Mouse (Mus musculus): ENCODE measurements around the gene Rtn4rl1.

Gene Rtn4rl1

GRCm38 (mm10) chr11:75184986-75185385 lies 8.6 kb upstream of the Rtn4rl1 start:
- DNase-seq (ENCODE audit: low spot score in 2 of 2) = no peak

- no peak for DNase-seq (ENCODE audit: low spot score in 2 of 2)
Measured at GRCm38 (mm10) chr11:75189713-75190370, 3.7 kb upstream of the Rtn4rl1 start.

DNA sequence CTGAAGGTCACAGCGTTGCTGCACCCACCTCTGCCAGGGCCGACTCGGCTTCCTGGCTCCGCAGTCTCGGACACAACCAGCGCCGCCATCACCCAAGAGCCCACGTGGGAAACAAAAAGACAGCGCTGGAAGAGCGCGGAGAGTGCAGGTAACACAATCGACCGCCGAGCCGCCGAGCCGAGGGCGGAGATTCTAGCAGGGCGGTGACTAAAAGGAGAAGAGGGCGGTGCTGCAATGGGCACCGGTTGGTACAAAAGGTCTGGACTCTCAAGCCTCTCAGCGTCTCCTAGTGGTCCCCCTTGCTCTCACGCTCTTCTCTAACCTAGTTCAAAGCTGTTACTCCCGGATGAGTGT lies 3.2 kb upstream of the Rtn4rl1 start:
- peak in 1 of 2 experiments; percentile 80 for DNase-seq (ENCODE audit: low spot score in 2 of 2)

GRCm38 (mm10) chr11:75190905-75191441 lies 2.6 kb upstream of the Rtn4rl1 start, which contains the start of gene Dph1:
Dph1 (minus strand) TSS chr11:75191241.
- DNase-seq (ENCODE audit: low spot score in 2 of 2) = no peak

DNA sequence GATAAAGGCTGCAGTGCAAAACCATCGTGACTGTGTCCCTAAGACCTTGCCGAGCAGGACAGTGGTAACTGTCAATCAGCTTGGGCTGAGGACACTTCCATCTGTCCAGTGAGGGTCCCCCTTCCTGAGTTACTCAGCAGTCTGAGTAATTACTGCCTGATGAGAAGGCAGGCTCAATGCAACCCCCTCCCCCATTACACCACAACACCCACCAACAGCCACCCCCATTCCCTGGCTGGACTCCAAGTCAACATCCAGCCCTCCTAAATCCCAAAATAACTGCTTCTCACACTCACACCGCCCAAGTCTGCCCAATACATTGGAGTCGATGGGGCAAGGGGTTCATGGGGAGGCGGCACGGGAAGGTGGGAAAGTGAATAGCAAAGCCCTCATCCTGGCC lies 1.7 kb upstream of the Rtn4rl1 start:
- DNase-seq (ENCODE audit: low spot score in 2 of 2) = no peak

DNA sequence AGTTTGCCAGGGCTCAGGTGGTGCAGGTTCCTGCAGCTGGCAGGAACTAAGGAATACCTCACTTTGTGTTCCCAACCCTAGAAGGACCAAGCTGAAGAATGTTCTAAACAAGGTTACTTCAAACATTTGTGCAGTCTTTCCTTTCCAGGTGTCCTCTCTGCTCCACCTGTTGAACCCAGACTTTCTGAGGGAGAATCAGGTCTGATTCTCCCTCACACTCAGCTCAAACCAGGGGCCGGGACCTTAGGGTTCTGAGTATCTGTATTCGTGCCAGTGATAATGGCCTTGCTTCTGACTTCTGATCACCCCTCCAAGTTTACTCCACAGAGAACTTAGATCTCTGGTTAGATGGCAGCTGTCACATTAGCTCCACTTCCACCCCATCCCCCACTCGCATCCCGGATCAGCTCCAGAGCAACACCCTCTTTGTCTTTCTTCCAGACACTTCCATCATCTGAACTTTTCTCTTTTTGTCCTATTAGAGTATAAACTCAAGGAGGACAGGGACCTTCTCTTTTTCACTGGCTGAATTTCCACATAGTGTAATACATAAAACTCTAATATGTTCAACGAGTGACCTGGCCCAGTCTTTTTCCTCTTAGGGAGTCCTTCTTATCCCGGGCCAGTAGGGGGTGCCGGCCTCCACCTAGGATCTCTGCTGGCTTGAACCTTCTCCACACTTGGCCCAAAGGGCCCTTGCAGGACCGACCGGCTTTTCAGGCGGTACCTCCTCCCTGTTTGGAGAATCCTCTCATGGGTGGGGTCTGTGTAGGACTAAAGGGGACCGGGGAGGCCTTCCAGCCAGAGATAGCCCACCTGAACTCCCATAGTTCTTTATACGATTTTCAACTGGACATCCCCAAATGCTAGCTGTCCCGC lies 1.0 kb upstream of the Rtn4rl1 start:
- DNase-seq (ENCODE audit: low spot score in 2 of 2) = peak in 1 of 2 experiments; percentile 79

- no peak for DNase-seq (ENCODE audit: low spot score in 2 of 2)
Measured at GRCm38 (mm10) chr11:75194121-75194849, 702 bp downstream of the Rtn4rl1 start.

- peak in 1 of 2 experiments; percentile 65 for DNase-seq (ENCODE audit: low spot score in 2 of 2)
Measured at GRCm38 (mm10) chr11:75194850-75195461, 1.4 kb downstream of the Rtn4rl1 start.

DNA sequence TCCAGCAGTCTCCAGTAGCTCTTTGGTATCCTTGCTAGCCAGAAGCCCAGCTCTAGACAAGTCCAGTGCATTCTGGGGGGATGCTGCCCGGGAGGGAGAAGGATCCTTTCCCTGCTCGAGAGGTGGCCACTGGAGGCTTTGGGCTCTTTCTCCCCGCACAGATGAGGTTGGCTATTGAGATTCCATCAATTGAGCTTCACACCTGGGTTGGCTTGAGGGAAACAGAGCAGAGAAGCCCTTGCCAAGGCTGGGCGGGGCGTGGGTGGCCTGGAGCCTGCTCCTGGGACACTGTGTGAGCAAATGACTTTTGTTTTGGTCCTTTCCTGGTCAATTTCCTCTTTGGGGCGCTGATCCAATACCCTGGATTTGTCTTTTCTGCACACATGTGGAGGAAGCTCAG lies 2.5 kb downstream of the Rtn4rl1 start:
- DNase-seq (ENCODE audit: low spot score in 2 of 2) = no peak

- no peak for DNase-seq (ENCODE audit: low spot score in 2 of 2)
Measured at GRCm38 (mm10) chr11:75197956-75198355, 4.4 kb downstream of the Rtn4rl1 start.

GRCm38 (mm10) chr11:75198792-75199191 lies 5.2 kb downstream of the Rtn4rl1 start:
- no peak for DNase-seq (ENCODE audit: low spot score in 2 of 2)

GRCm38 (mm10) chr11:75199951-75200350 lies 6.4 kb downstream of the Rtn4rl1 start:
- no peak for DNase-seq (ENCODE audit: low spot score in 2 of 2)

DNA sequence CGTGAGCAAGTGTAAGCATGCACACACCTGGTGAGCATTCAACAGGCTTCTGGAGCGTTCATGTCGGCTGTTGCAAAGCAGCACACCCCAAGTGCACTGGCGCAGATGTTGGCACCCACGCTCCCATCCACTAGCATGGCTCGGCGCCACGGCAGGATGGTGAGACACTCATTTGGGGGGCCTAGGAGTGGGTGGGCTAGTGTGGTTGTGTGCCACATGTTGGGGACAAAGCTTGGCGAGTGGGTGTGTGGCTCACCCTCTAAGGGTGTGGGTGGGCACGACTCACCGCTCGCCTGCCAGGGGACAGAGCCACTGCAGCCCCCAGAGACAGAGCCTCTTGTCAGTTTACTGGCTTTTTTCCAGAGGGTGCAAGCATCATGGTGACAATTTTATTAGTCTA lies 7.4 kb downstream of the Rtn4rl1 start:
- DNase-seq (ENCODE audit: low spot score in 2 of 2) = peak in 1 of 2 experiments; percentile 84

DNA sequence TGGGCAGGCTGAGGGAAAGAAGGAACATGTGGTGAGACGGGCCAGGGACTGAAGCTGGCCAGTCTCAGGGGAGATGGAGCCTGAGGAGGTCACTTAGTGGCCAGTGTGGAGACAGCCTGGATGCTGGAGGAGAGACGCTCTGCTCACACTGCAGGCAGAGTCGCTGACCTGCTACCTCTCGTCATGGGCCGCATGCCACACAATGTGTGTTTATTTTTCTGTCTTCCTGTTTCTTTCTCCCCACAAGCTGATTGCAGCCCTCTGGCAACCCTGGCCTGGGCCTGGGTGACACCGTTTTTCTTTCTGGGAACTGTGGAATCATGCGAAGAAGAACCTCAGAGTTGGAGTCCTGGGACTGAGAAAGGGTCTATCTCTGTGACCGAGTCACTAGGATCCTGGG lies 8.1 kb downstream of the Rtn4rl1 start:
- DNase-seq (ENCODE audit: low spot score in 2 of 2) = no peak

DNA sequence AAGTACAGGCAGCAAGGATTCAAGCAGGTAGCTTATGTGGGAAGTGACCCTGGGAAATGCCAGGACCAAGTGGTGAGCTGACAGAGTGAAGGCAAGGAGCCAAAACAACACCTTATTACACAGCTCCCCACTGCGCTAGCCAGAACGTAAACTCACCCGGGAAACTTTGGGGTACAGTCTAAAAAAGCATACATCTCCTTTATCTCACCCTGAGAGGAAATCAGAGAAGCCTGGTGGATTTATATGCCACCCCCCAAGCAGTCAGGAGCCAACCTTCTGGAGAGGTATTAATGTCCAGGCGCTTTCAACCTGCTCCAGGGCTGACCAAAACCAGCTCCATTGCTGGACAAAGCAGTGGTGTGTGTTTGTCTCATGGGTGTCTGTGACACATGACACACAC lies 10.3 kb downstream of the Rtn4rl1 start:
- no peak for DNase-seq (ENCODE audit: low spot score in 2 of 2)

DNA sequence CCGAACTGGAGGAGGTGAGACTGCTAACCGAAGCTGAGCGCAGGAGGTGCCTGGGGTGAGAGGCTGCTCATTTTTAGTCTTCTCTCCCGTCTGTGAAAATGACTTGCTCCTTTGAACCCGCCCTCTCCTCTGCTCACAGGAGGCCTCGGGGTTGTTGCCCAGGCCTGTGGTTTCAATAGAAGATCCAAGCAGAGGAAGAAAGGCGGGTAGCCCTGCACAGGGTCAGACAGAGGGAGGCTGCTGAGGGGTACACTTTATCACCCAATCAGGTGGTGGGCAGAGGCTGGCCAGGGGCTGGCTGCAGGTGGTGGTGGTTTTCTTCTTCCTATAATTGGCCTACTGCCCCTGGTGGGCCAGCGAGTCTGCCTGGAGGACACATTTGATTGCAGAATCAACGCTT lies 10.9 kb downstream of the Rtn4rl1 start:
- DNase-seq (ENCODE audit: low spot score in 2 of 2) = no peak

GRCm38 (mm10) chr11:75206347-75206746 lies 12.8 kb downstream of the Rtn4rl1 start:
- no peak for DNase-seq (ENCODE audit: low spot score in 2 of 2)

GRCm38 (mm10) chr11:75209363-75209762 lies 15.8 kb downstream of the Rtn4rl1 start:
- no peak for DNase-seq (ENCODE audit: low spot score in 2 of 2)

DNA sequence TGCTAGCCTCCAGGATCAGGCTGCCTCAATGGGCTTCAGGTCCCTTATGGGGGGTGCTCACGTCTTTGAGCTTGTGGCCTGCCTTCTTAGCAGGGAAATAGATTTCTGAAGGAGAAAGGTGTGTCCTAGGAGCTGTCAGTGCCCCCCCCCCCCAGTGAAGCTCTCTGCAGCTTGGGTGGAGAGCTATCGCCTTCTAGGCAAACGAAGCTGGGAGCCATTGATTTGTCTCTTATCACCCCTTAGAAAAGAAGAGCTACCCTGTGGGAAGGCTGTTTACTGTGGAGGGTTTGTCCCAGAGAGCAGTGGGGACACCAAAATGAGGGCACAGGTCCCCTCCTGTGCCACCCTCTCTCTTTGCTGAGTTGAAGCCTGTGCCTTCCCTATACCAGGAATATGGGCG lies 16.5 kb downstream of the Rtn4rl1 start:
- no peak for DNase-seq (ENCODE audit: low spot score in 2 of 2)

- DNase-seq (ENCODE audit: low spot score in 2 of 2) = no peak
Measured at GRCm38 (mm10) chr11:75210755-75211154, 17.2 kb downstream of the Rtn4rl1 start.

GRCm38 (mm10) chr11:75212031-75212667 lies 18.6 kb downstream of the Rtn4rl1 start:
- DNase-seq (ENCODE audit: low spot score in 2 of 2) = no peak
